Mouse (Mus musculus) midbrain, postnatal 0 days (tissue): ENCODE measurements around the gene Fnip1. TPM values are rescaled to one million over a fixed set of nuclear protein-coding genes. Genes with fewer than 3 reads are reported as not detected.
"Not testable (repeated sequence)": the region's sequence is repeated elsewhere in the genome, so short reads cannot be mapped to it uniquely, and the experiment has no call there.

Experiments used
- ATAC-seq: fragments of 200-750 bp; cut with Nextera tagmentation; 2 replicates; pipeline ENCODE4 v1.8.0; 2017; ENCODE audit warnings: moderate number of reproducible peaks, mild to moderate bottlenecking, moderate TSS enrichment, moderate library complexity; ENCODE audit not compliant: low FRiP score
- DNase-seq: peaks from one replicate; pipeline ENCODE4 v3.0.0-alpha.2; 2015; ENCODE audit warnings: low spot score
- H3K27ac ChIP-seq: fragments of 300-500 bp; sonication (generic); 2 replicates; pipeline ENCODE4 v1.5.1; 2014; ENCODE audit warnings: low read depth, mild to moderate bottlenecking, low read length, mixed read lengths
- H3K27me3 ChIP-seq: fragments of 300-500 bp; sonication (generic); 2 replicates; pipeline ENCODE4 v1.6.1; 2014; ENCODE audit warnings: low read length, control low read depth, mixed read lengths; ENCODE audit not compliant: insufficient read depth
- H3K36me3 ChIP-seq: fragments of 300-500 bp; sonication (generic); 2 replicates; pipeline ENCODE4 v1.6.1; 2014; ENCODE audit warnings: low read length, control low read depth, mixed read lengths; ENCODE audit not compliant: insufficient read depth
- H3K4me1 ChIP-seq: fragments of 300-500 bp; sonication (generic); 2 replicates; pipeline ENCODE4 v1.6.1; 2014; ENCODE audit warnings: mild to moderate bottlenecking, control low read depth, antibody characterized with exemption, low read length, mixed read lengths; ENCODE audit not compliant: insufficient read depth
- H3K4me2 ChIP-seq: fragments of 300-500 bp; sonication (generic); 2 replicates; pipeline ENCODE4 v1.6.1; 2014; ENCODE audit warnings: low read depth, mild to moderate bottlenecking, low read length, mixed read lengths; ENCODE audit not compliant: poor library complexity, severe bottlenecking
- H3K4me3 ChIP-seq: fragments of 300-500 bp; sonication (generic); 2 replicates; pipeline ENCODE4 v1.5.1; 2014; ENCODE audit warnings: low read depth, mild to moderate bottlenecking, low read length, moderate library complexity
- H3K9ac ChIP-seq: fragments of 300-500 bp; sonication (generic); replicated peaks from 2 replicates; pipeline ENCODE4 v1.6.1; 2014; ENCODE audit warnings: mild to moderate bottlenecking, low read length, moderate library complexity, mixed read lengths; ENCODE audit not compliant: poor library complexity, severe bottlenecking
- H3K9me3 ChIP-seq: fragments of 300-500 bp; sonication (generic); 2 replicates; pipeline ENCODE4 v1.6.1; 2016; ENCODE audit warnings: low read length, control low read depth
- CTCF ChIP-seq: IDR thresholded peaks from 2 replicates; pipeline ENCODE4 v1.5.1; 2016; ENCODE audit warnings: antibody characterized with exemption, mild to moderate bottlenecking
- WGBS: fragments of 180-500 bp; shearing (Covaris S2); extraction: QIAGEN DNeasy Blood & Tissue Kit; methylation state at CpG from one replicate; pipeline ENCODE4 v1.1.7; 2014; 5-methylcytosine and 5-hydroxymethylcytosine counted together
- polyA plus RNA-seq: library from polyadenylated mRNA; unstranded; fragments of >200 nt; fragmentation: Nextera tagmentation; extraction: Ambion mirVana; gene quantifications from 2 replicates; pipeline ENCODE4 v1.2.1, GENCODE M21; 2015
- total RNA-seq: library from RNA; depleted of rRNA; stranded (reverse); fragments of >200 nt; gene quantifications from 2 replicates; pipeline ENCODE4 v1.2.3, GENCODE M21; 2014

Fnip1 gene
- total and polyA plus RNA-seq, 2 experiments from 2014 or later = 7.7 to 20.4 TPM

GRCm38 (mm10) chr11:54438991-54439690, 1.1 kb downstream of the Fnip1 start:
- Histone ChIP-seq H3K9me3 (no peaks in the 10 kb centered on the region), H3K27ac (no peak overlapping the region), H3K4me3 (peak overlapping the region; percentile 95), H3K36me3 (no peaks in the 10 kb centered on the region), H3K27me3 (no peaks in the 10 kb centered on the region), H3K4me1 (no peaks in the 10 kb centered on the region), H3K9ac (0 out of 2 replicates have a peak overlapping the region, but pooled peaks have one; percentile 88), H3K4me2 (peak overlapping the region; percentile 64)
- ATAC-seq (no peak), DNase-seq (no peak)
- WGBS = 38% methylated on average over 11 of the region's 11 CpGs
- TF ChIP-seq CTCF = no peak

GRCm38 (mm10) chr11:54439691-54440029, 1.7 kb downstream of the Fnip1 start:
- Histone ChIP-seq H3K4me3 (peak overlapping the region; percentile 95), H3K27me3 (no peaks in the 10 kb centered on the region), H3K36me3 (no peaks in the 10 kb centered on the region), H3K9me3 (no peaks in the 10 kb centered on the region), H3K9ac (no peak overlapping the region), H3K4me1 (no peaks in the 10 kb centered on the region), H3K4me2 (peak overlapping the region; percentile 64), H3K27ac (no peak overlapping the region)
- no peak for DNase-seq
- no peak for ATAC-seq
- WGBS = 51% methylated on average over 3 of the region's 3 CpGs
- TF ChIP-seq CTCF = no peak

GRCm38 (mm10) chr11:54450757-54451156, 12.8 kb downstream of the Fnip1 start:
- WGBS = 90% methylated on average over 3 of the region's 3 CpGs
- H3K4me3 ChIP-seq, ATAC-seq: not testable (repeated sequence)

GRCm38 (mm10) chr11:54454516-54454915, 16.5 kb downstream of the Fnip1 start:
- H3K36me3 ChIP-seq = no peaks in the 10 kb centered on the region
- no peak overlapping the region for H3K9ac ChIP-seq
- H3K4me3 ChIP-seq = no peak overlapping the region
- H3K4me1 ChIP-seq = no peaks in the 10 kb centered on the region
- no peak overlapping the region for H3K4me2 ChIP-seq
- H3K27ac ChIP-seq = no peak overlapping the region
- H3K27me3 ChIP-seq = no peaks in the 10 kb centered on the region
- DNase-seq = no peak
- no peak for ATAC-seq
- H3K9me3 ChIP-seq = no peaks in the 10 kb centered on the region
- 90% methylated on average over 1 of the region's 1 CpGs for WGBS
- no peak for TF ChIP-seq CTCF

More at GRCm38 (mm10) chr11:54450757-54451156, 12.8 kb downstream of the Fnip1 start:
- H3K9me3 ChIP-seq, H3K27me3 ChIP-seq, H3K4me2 ChIP-seq, H3K4me1 ChIP-seq, H3K27ac ChIP-seq, H3K9ac ChIP-seq, DNase-seq, H3K36me3 ChIP-seq: not testable (repeated sequence)

GRCm38 (mm10) chr11:54456875-54457274, 18.9 kb downstream of the Fnip1 start:
- TF ChIP-seq CTCF = no peak
- no peak for ATAC-seq
- WGBS = 78% methylated on average over 2 of the region's 2 CpGs
- Histone ChIP-seq H3K4me2 (no peak overlapping the region), H3K4me3 (no peak overlapping the region), H3K9me3 (no peaks in the 10 kb centered on the region), H3K27ac (no peak overlapping the region), H3K27me3 (no peaks in the 10 kb centered on the region), H3K4me1 (no peaks in the 10 kb centered on the region), H3K9ac (no peak overlapping the region), H3K36me3 (no peaks in the 10 kb centered on the region)
- DNase-seq = no peak

GRCm38 (mm10) chr11:54458168-54458567, 20.2 kb downstream of the Fnip1 start:
- Histone ChIP-seq H3K4me1 (no peaks in the 10 kb centered on the region), H3K36me3 (no peaks in the 10 kb centered on the region), H3K27me3 (no peaks in the 10 kb centered on the region), H3K27ac (no peak overlapping the region), H3K9me3 (no peaks in the 10 kb centered on the region), H3K4me2 (no peak overlapping the region), H3K9ac (no peak overlapping the region), H3K4me3 (no peak overlapping the region)
- no peak for DNase-seq
- WGBS = 92% methylated on average over 1 of the region's 1 CpGs
- no peak for TF ChIP-seq CTCF
- no peak for ATAC-seq
